Mouse (Mus musculus): ENCODE measurements around the gene Lig3. TPM values are rescaled to one million over a fixed set of nuclear protein-coding genes. Genes with fewer than 3 reads are reported as not detected.

The Lig3 gene
- total RNA-seq, 2 experiments from 2014 or later = 20.6 to 21.9 TPM

Other genes starting within 250 kb of the Lig3 start
- gene Cct6b, start 16.8 kb upstream of the Lig3 start, total RNA-seq (2021) = under 1 TPM in 1 of 2 experiments, not detected in 1; 0.33 TPM
- 10 to 100 TPM; 15.3 to 16.5 TPM for gene Zfp830, start 16.8 kb upstream of the Lig3 start, total RNA-seq (2021)
- 1 to 10 TPM; 5.0 to 6.5 TPM for gene Rffl, start 90.1 kb downstream of the Lig3 start, total RNA-seq (2021)
- gene Rad51d, start 109.5 kb downstream of the Lig3 start, total RNA-seq (2021) = 1 to 10 TPM; 8.0 to 8.3 TPM
- gene Fndc8, start 111.0 kb downstream of the Lig3 start, total RNA-seq (2021) = not detected
- gene Nle1, start 127.3 kb downstream of the Lig3 start, total RNA-seq (2021) = 10 to 100 TPM; 12.6 to 12.7 TPM
- gene Unc45b, start 129.4 kb downstream of the Lig3 start, total RNA-seq (2021) = 100 to 1,000 TPM; 162 to 164 TPM
- gene Slfn5, start 170.2 kb downstream of the Lig3 start, total RNA-seq (2021) = 10 to 100 TPM; 78.3 to 87.2 TPM
- 1 to 10 TPM; 1.2 to 2.3 TPM for gene Slfn9, start 210.7 kb downstream of the Lig3 start, total RNA-seq (2021)
- gene Slfn8, start 239.7 kb downstream of the Lig3 start, total RNA-seq (2021) = under 1 TPM; 0.22 to 0.46 TPM

Data from heart, postnatal 14 days (tissue).